Mouse (Mus musculus): ENCODE data around the gene Hoxa3.

Hoxa3 gene

DNA sequence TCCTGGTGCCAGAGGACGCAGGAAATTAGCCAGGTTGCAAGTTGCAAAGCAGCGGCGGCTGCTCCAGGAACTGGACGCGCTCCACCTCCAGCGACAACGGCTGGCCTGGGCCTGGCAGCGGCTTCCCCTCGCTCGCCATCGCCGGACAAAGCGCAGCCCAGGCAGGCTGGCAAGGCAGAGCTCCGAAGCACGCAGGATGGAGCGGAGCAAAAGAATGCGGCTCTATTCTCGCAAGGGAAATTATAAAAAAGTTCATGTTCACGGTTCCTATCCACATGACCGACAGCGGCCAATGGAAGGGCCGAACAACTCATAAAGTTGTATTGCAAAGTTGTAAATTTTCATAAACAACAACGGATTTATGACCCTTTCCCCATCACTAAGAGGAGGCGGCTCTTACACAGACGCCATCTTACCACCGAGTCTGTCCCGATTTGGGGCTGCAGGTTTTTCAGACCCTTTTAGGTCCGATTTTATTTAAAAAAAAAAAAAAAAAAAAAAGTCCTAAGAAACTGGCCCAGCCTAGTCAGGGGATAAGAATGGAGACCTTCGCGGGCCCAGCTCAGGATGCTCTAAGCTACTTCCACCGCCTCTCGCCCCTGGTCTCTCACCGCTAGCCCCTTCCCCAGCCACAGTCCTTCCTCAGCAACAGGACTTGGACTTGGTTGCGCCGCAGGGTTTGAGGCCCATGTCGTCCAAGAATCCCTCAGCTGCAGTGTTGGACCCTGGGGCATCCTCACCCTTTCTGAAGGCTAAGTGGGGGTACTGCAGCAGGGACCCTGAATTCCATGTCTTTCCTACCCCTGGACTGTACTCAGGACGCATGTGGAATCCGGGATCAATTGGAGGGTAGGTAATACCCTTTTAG is at the start of gene Hoxa3, which contains the start of gene Gm28308:
Gene Hoxa3 (minus strand): TSS at position 218 of the 868 bp plus-strand sequence.
Gene Gm28308 (minus strand): TSS at position 221 of the 868 bp plus-strand sequence.
- no peak for DNase-seq

DNA sequence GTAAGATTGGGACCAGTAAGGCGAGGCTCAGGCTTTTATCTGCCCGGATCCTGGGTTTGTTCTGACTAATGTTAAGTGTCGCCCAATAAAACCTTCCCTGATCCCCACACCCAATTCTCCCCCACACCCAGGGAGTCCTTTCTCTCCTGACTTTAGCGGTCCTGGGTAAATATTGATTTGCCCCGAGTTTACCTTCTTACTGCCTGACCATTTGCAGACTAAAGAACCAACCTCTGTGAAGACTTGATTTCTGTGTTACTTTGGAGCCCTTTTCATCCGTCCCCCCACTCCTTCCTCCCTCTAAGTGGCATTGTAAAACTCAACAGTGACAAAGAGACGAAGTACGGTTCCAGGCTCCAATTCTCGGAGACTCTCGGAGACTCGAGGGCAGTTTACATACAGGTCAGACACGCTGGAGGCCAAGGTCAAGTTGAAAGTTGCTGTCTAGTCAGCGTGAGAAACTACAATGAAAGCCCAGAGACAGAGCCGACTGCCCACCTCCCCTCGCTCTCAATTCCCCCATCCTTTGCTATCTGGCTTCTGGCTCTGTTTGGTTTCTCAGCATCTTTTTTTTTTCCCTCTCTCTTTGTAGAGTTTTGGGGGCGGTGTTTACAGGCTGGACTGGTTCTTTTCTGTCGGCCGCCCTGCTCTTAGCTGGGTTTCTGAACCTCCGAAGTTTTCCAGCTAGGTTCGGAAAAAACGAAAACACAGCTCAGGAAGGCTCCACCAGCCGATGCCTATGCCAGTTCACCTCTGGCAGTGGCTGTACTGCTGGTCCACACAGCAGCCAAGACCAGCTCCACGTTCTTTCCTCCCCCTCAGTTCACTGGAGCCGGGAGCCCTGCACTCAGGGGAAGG is 49.6 kb upstream of the Hoxa3 start:
- no peak for DNase-seq

DNA sequence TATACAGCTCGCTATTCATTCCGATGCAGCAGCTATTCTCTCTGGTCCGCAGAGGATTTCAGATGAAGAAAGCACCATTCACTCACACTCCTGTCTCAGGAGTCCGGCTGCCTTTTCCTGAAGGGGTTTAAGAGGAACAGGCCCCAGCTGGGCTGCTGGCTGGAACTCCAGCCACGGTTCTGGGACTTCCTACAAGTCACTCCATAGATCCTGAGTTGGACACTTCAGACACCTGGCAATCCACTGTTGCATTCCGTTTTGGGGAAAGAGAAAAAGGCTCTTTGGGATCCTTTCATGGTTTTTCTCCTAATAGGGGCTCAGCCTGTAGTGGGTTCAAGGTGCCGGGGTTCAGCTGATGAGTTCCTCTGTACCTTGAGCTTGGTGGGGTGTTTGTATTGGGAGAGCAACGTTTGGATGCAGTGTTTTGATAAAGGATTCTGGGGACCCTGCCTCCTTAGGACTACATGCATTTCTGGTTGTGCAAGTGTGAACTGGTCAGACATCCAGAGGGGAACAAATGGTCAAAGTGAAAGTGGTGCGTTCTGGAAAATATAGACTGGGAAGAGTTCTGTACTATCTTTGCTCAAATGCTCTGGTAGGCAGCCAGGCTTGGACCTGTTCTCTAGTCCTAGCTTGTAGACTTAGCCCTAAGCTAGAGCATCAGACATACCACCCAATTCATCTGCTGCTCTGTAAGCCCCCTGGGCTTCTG is 48.8 kb upstream of the Hoxa3 start:
- DNase-seq: no peak

DNA sequence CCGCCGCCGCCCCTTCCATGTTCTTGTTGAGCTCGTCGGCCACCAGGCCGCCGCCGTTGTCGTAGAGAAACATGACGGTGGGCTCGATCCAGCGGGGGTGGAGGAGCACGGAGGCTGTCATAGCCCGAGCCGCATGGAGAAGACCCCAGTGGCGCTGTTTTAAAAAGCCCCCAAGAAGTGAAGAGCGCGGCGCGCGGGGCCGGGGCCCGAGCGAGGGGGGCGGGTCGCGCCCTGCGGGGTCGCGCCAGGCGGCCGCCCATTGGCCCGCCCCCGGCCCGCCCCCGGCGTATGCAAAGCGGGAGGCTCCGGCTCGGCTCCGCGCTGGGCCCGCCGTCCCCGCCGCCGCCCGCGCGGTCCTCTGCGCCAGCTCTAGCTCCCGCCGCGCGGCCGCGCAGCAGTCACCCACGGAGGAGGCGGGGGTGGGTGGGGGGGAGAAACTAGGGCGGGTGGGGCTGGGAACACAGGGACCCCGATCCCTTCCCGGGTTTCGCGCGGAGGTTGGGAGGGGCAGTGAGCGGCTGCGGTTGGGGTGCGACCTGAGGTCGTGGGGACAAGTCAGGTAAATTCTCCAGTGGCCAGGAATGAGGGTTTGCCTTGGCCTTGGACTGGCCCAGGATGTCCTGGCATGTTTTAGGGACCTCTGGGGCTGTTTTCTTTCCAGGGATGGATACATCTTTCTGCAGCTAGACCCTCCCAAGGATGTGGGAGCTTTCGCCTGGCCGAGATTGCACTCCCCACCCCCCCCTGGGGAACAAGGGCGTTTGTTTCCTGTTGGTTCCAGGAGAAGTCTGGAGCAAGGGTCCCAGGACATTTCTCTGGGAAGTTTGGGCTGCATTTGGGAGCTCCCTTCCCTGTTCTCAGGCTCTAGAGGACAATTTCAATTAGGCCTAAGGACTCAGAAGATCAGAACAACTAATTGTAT is 47.8 kb upstream of the Hoxa3 start, which contains the start of gene Hoxa13:
Gene Hoxa13 (minus strand): TSS at position 227 of the 922 bp plus-strand sequence.
- DNase-seq: no peak

DNA sequence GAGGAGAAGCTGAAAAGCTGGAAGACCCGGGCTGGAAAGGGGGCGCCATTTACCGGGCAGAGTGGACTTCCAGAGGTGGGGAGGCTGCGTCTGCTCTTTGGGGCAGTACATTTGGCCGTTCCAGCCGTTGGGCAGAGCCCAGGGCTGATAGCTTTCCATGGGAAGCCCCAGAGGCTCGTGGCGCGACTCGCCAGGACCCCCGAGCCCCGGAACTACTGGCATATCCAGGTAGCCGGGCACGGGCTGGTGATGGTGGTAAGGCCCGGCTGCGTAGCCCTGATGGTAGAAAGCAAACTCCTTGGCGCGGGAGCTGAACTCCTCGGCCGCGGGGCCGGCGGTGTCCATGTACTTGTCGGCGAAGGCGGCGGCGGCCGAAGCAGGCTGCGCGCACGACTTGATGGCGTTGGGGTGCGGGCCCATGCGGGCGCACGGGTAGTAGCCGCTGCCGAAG is 46.7 kb upstream of the Hoxa3 start:
- DNase-seq: no peak

DNA sequence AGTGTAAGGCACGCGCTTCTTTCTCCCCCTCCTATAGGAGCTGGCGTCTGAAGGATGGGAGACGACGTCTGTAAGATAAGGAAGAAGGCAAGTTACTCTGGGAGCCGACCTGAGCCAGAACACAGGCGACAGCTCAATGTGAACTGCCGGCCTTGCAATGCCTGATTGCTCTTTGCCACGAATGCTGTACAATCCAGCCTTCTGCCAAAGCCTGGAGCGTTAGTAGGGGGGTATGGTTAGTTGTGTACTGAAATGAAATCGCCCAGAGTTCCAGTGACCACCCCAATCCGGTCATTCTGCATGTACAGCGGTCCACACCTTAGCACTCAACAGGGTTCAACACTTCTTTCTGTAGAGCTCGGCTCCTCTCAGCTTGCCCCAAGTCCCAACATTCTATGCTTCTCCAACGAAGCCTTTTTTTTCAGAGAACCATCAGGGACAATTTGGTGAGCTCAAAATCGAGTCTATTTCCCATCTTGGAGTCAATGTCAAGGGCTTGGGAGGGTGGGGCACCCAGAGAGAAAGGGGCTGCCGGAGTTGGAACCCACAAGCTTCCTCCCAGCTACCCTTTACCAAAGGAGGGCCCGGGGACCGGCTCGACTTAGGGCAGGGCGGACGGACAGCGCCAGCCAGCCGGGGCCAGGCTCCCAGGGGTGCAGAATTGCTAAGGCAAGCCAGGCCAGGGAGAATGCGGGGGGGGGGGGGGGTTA is 46.1 kb upstream of the Hoxa3 start:
- DNase-seq: no peak

DNA sequence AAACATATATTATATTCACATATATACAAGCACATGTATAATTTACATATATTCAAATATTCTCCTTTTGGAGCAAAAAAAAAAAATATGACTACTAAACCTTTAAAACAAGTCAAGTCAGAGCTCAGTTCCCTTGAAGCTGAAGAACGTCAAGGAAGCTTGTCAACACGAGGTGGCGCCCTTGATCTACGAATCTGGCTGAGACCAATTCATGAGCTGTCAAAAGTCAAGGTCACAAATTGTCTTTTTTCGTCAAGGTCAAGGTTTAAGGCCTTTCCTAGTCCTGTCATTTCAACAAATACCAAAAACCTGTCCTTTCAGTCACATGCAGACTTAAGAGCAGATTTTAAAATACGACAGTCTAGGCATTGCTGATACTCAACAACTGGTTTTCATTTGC is 43.8 kb upstream of the Hoxa3 start:
- peak; percentile 46 for DNase-seq

DNA sequence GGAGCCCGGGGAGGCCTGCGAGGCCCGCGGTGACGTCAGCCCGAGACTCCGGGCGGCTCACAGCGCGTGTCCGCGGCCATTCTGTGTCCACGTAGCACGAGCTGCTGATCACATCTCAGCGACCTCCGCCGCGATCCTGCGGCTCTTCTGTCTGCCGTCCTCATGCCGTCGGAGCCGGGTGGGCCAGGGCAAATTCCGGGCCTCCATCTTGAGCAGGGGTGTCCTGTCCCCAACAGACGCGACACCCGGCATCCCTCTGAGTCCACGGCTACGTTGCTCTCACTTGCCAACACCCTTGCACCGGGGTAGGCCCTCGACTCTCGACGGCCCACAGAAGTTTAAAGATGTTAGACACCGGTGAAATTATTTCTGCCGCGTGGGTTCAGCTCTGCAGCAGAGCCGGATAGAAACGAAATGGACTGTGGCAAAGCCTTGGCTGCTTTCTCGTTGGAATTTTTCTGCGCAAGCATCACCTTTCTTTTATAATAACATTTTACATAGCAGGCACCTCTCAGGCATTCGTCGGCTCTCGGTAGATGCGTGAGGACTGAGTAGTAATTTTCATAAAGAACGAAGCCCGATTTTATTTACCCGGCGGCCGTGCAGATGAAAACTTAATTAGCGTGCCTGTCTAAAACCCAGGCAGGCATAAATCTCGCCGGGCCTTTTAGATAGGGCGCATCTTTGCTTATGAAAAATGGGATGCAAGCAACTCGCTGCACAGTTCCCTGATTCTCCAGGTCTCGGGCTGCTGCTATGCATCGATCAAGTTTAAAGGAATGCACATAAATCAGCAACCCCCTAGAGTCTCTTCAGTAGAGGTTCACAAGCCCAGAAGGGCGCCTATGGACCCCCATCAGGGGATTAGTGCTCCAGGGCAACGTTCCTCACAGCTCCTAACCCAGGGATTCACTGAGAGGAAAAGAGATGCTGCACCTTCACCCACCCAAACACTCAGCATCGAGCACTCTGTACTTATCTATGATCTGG is 40.7 kb upstream of the Hoxa3 start:
- DNase-seq: no peak

DNA sequence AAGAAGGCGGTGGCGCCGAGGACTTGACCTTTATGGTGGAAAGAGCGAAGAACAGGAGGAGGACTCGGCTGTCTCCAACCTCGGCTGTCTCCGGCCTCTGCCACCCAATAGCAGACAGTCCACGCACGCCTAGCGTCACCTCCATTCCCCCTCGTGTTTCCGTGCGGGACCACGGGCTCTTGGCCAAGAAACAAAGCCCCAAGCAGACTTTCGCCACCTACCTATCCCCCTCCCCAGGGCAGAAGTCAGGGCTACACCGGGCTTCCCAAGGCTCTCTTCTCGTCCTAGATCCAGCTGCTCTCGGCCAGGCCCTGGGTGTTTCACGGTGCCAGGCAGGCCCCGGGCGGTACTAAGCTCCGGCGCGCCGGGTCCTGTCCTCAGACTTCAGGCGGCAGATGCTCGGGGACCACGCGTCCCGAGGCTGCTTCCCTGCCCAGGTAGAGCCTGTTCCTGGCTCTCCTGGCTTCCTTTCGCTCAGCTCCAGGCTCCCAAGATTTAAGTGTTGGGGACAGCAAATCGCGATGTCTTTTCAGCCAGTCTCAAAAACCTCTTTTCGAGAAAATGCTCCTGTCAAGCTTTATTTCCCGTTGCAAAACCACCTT is 39.7 kb upstream of the Hoxa3 start:
- DNase-seq: no peak

DNA sequence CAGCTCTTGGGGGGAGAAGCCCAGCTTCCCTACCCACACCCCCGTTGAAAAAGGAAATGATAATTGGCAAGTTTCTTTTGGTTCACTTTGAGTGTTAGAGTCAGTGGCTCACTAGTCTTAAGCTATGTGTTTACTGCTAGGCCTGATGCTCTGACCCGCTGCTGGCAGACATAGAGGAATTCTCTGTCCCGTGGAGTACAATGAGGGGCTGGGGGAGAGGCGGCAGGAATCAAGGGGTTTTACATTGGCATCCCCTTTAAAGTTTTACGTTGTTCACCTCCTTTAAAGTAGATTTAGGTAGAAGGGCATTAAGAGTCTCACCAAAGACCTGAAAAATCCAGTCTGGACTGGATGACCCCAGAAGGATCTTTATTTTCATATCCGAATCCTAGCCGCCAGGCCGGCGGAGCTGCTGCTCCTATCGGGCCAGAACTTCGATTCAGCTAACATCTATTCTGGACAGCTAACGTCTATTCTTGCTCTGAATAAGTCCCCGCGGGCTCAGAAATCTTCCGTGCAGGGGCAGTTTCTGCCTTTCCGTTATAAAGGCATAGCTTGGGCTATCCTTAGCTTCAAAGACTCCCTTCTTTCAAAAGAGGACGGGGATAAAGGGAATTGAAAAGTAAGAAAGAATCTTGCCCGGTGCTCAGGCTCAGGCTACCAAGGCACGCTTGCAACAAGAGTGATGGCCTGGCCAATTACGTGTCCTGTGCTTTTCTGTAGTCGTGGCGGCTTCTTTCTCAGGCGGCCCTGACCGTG is 39.1 kb upstream of the Hoxa3 start:
- no peak for DNase-seq

DNA sequence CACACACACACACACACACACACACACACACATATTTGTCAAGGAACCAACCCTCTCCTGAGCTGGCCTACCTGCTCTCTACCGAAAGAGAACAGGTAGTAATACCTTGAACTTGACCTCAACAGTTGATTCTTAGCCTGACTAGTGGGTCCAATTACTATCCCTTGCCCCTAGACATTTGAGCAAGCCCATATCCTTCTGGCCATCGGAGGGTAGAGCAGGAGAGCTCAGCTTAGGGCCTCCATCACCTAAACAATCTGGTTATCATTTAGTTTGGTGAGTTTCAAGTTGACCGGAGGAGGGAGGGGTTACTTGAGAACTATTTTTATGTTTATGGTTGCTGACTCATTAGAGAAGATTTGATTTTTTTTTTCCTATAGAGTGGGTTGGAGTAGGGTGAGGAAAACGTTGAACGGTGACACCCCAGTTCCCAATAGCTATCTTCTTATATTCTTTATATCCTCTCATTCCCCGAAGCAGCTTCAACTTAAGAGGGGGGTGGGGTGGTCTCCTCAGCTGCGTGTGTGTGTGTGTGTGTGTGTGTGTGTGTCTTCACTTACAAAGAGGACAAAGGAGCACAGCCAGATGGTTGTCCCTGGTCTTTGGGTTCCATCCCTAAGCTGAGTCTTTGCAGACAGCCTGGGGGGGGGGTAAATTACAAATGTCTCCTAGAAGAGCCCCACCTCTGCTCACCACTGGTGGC is 38.2 kb upstream of the Hoxa3 start:
- no peak for DNase-seq

DNA sequence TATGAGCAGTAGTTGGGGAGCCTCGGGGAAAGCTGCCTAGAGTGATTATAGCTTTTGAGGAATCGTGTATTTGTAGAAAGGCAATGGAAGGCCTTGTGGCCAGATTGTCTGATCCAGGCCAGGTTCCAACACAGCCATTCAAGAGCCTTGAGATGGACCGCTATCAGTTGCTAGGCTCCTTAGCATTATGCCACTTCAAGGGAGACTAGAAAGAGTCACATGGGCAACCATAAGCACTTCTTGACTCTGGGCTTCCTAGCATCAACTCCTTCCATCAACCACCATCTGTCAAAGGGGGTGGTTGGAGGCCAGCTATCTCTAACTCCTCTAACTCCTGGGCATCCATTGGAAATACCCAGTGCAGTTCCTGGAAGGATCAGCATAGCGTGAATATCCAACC is 36.7 kb upstream of the Hoxa3 start:
- no peak for DNase-seq

DNA sequence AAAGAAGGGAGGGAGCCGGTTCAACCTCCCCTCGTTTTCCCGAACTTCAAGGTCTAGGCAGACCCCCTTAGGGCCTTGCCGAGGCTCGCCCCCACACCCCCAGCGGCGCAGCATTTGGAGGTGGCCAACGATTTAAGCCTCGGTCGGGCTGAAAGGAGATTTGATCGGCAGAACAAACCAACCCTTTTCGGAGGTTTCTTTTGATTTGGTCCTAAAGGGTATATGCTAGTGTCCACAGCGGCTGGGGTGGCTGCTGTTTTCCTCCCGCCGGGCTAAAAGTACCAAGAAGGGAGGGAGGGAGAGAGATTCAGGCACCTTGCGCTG is 36.2 kb upstream of the Hoxa3 start:
- DNase-seq: no peak

DNA sequence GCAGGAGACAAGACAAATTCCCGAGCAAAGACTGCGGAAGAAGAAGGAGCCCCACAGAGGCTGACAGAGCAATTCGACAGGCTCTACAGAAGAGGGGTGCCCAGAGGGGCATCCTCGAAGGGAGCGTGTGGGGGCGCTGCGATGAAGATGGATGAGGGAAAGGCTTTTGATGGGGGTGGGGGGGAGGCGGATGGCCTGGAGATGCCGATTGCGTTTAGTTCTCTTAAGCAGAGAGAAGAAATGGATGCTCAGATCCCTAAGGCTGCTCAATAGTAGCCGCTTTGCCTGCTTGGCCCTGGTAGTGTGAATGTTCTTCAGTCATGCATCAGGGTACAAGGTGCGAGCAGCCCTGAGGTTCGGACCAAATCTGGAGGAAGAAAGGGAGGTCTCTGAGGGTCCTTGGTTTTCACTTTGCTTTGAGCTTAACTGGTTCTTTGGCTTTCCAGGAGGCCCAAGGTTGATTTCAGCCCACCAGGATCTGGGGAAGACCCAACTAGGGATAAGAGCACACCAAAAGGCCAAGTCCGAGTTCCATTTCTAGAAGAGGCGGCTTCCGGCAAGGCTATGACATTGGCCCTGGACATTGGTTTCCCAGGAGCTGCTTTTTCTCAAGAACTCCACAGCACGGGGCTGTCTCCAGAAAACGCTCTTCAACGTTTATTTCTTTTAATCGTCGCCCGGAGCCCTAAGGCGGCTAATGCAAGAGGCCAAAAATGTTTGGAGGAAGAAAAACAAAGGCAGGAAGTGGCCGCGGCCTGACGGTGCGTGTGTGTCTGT is 35.7 kb upstream of the Hoxa3 start:
- no peak for DNase-seq

DNA sequence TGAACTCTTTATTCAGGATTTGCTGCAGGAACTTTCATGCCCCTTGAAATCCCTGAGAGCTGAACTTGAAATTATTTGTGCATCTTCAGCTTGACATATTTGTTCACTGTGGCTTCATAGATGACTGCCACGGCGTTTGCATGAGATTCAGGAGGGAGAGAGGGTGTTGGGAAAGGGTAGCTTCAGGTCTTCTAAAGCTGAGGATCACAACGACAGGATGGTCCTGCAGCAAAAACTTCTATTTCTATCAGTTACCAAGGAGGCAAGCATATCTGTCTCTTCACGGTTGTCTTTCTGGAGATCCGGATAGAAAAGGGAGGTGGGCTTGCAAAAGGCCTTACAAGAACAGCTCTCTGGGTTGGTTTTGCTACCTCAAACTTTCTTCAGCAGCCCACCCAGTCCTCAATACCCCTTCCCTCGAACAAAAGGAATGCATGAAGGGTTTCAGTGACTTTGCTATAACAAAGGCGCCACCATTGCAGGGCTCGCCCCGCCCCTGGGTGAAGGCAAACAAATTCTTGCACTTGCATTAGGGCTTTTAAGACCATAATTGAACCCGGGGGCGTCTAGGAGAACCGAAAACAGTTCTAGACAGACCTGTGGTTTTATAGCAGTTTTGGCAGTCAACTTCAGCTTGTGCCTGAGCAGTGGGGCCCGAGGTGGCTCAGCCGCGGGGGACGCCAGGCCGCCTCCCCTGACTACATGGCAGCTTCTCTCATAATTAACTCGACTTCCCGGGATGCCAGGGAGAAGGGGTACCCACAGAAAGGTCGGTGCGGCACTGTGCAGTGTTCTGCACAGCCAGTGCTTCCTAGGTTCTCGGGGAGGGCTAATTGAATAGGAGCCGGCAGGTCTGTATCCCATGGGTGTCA is 34.9 kb upstream of the Hoxa3 start:
- no peak for DNase-seq

DNA sequence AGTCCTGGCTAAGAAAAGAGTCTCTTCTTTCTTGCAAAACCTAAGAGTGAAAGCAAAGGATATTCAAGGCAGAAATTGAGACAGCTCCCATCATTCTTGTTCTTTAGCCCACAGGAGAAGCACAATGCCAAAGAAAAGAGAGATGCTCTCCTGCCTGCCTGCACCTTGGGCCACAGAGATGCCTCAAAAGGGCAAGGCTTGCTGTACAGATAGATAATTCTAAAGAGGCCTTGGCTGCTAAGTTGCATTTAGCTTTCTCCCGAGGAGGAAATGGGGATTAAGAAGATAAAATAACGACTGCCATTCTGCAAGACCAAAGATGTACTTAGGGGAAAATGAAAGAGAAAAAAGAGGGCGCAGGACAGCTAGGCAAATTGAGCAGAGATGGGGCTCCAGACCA is 33.8 kb upstream of the Hoxa3 start:
- no peak for DNase-seq

All from cerebellum, adult 9-10 months (tissue).